Mouse (Mus musculus) ES-Bruce4 (cell line): ENCODE results near the gene Gm42791. TPM values are rescaled to one million over a fixed set of nuclear protein-coding genes. Genes with fewer than 3 reads are reported as not detected.

ENCODE experiments used
- H3K27ac ChIP-seq: 2 replicates; pipeline ENCODE4 v1.5.1; 2012; ENCODE audit warnings: low read length, inconsistent platforms; ENCODE audit not compliant: insufficient read depth
- H3K27me3 ChIP-seq: 2 replicates; pipeline ENCODE4 v1.6.1; 2012; ENCODE audit warnings: mild to moderate bottlenecking, low read length, inconsistent platforms; ENCODE audit not compliant: control insufficient read depth, poor library complexity, insufficient read depth, severe bottlenecking
- H3K36me3 ChIP-seq: 2 replicates; pipeline ENCODE4 v1.6.1; 2012; ENCODE audit warnings: inconsistent platforms, mild to moderate bottlenecking, low read length, moderate library complexity; ENCODE audit not compliant: control insufficient read depth, poor library complexity, insufficient read depth, severe bottlenecking
- H3K4me1 ChIP-seq: one replicate; pipeline ENCODE4 v1.8.1; 2011; ENCODE audit warnings: low read length; ENCODE audit not compliant: control insufficient read depth, insufficient read depth
- H3K4me3 ChIP-seq: 2 replicates; pipeline ENCODE4 v1.5.1; 2011; ENCODE audit warnings: low read depth, mild to moderate bottlenecking, low read length
- H3K9ac ChIP-seq: 2 replicates; pipeline ENCODE4 v1.6.1; 2012; ENCODE audit warnings: low read depth, mild to moderate bottlenecking, inconsistent platforms; ENCODE audit not compliant: poor library complexity, severe bottlenecking
- H3K9me3 ChIP-seq: replicated peaks from 2 replicates; pipeline ENCODE4 v1.6.1; 2012; ENCODE audit warnings: mild to moderate bottlenecking, low read length, inconsistent platforms; ENCODE audit not compliant: control insufficient read depth, poor library complexity, insufficient read depth, severe bottlenecking
- CTCF ChIP-seq: IDR thresholded peaks from one replicate; pipeline ENCODE4 v1.8.1; 2011; ENCODE audit warnings: low read depth, low read length
- EP300 ChIP-seq: IDR thresholded peaks from 2 replicates; pipeline ENCODE4 v1.6.1; 2011; ENCODE audit warnings: low read depth, low read length; ENCODE audit not compliant: insufficient read depth
- POLR2A ChIP-seq: IDR thresholded peaks from one replicate; pipeline ENCODE4 v1.8.1; 2011; ENCODE audit warnings: low read length; ENCODE audit not compliant: insufficient read depth
- polyA plus RNA-seq: library from polyadenylated mRNA; stranded (reverse); fragments of >200 nt; gene quantifications from 2 replicates; pipeline ENCODE4 v1.2.4, GENCODE M21; 2011; ENCODE audit warnings: low read depth; ENCODE audit not compliant: missing spikeins, insufficient read depth, insufficient read length

The Gm42791 gene
- polyA plus RNA-seq, 1 experiment = 4.8 TPM

GRCm38 (mm10) chr5:148980607-148981006 is 14.3 kb downstream of the Gm42791 start:
- Histone ChIP-seq H3K9ac (no peak overlapping the region), H3K27ac (no peak overlapping the region), H3K36me3 (no peaks in the 10 kb centered on the region), H3K9me3 (peaks cover 4% of the 10 kb centered on the region; the same call in 1 of the 2 replicates), H3K4me1 (peaks cover 4% of the 10 kb centered on the region), H3K4me3 (no peak overlapping the region), H3K27me3 (no peaks in the 10 kb centered on the region)
- TF ChIP-seq EP300 = no peak
- TF ChIP-seq CTCF = no peak
- no peak for TF ChIP-seq POLR2A

- no peak for TF ChIP-seq EP300
- no peak for TF ChIP-seq CTCF
- no peak for TF ChIP-seq POLR2A
- H3K4me3 ChIP-seq = no peak overlapping the region
These were observed 16.3 kb downstream of the Gm42791 start for GRCm38 (mm10) chr5:148978458-148979165.

GRCm38 (mm10) chr5:148977698-148978457 is 17.1 kb downstream of the Gm42791 start:
- Histone ChIP-seq H3K36me3 (no peaks in the 10 kb centered on the region), H3K27me3 (no peaks in the 10 kb centered on the region), H3K4me3 (no peak overlapping the region), H3K9ac (no peak overlapping the region), H3K9me3 (no peaks in the 10 kb centered on the region), H3K27ac (no peak overlapping the region), H3K4me1 (peaks cover 2% of the 10 kb centered on the region)
- TF ChIP-seq POLR2A = no peak
- no peak for TF ChIP-seq EP300
- no peak for TF ChIP-seq CTCF

More at GRCm38 (mm10) chr5:148978458-148979165, 16.3 kb downstream of the Gm42791 start:
- Histone ChIP-seq H3K27me3 (no peaks in the 10 kb centered on the region), H3K36me3 (no peaks in the 10 kb centered on the region), H3K27ac (no peak overlapping the region), H3K9ac (no peak overlapping the region), H3K4me1 (peaks cover 2% of the 10 kb centered on the region), H3K9me3 (peaks cover under 1% of the 10 kb centered on the region; the same call in 1 of the 2 replicates)

- Histone ChIP-seq H3K4me3 (no peak overlapping the region), H3K36me3 (no peaks in the 10 kb centered on the region), H3K9me3 (no peaks in the 10 kb centered on the region), H3K9ac (no peak overlapping the region), H3K27ac (no peak overlapping the region), H3K4me1 (peaks cover 2% of the 10 kb centered on the region), H3K27me3 (no peaks in the 10 kb centered on the region)
- no peak for TF ChIP-seq EP300
- TF ChIP-seq CTCF = no peak
- no peak for TF ChIP-seq POLR2A
These were observed 18.1 kb downstream of the Gm42791 start for GRCm38 (mm10) chr5:148976876-148977275.

GRCm38 (mm10) chr5:148975035-148975434 is 19.9 kb downstream of the Gm42791 start:
- no peaks in the 10 kb centered on the region for H3K27me3 ChIP-seq
- H3K9me3 ChIP-seq = no peaks in the 10 kb centered on the region
- H3K4me3 ChIP-seq = no peak overlapping the region
- H3K9ac ChIP-seq = no peak overlapping the region
- peaks cover 2% of the 10 kb centered on the region for H3K4me1 ChIP-seq
- TF ChIP-seq CTCF (no peak), POLR2A (no peak), EP300 (no peak)
- no peaks in the 10 kb centered on the region for H3K36me3 ChIP-seq
- H3K27ac ChIP-seq = no peak overlapping the region
